Mouse (Mus musculus) bone marrow, adult 2 months (tissue): Measurements from ENCODE around the gene Muc5ac.

Experiments used
- CTCF ChIP-seq: fragments of 200-500 bp; IDR thresholded peaks from 2 replicates; pipeline ENCODE4 v1.5.1; 2011; ENCODE audit warnings: low read length, control low read depth; ENCODE audit not compliant: control insufficient read depth, insufficient read depth
- POLR2A ChIP-seq: fragments of 200-500 bp; IDR thresholded peaks from 2 replicates; pipeline ENCODE4 v1.6.1; 2011; ENCODE audit warnings: low read depth, mild to moderate bottlenecking, control low read depth, low read length, borderline replicate concordance; ENCODE audit not compliant: control insufficient read depth

GRCm38 (mm10) chr7:141747451-141748100, 41.2 kb upstream of the Muc5ac start:
- TF ChIP-seq CTCF: no peak
- no peak for TF ChIP-seq POLR2A
